Mouse (Mus musculus) E14TG2a.4 (cell line): ENCODE measurements at regions not wholly inside any gene's neighbourhood (a gene's known extent, or its start where the extent isn't known, plus 50 kb on each side); places are given as distances from the start of the nearest gene placed in this dataset.

ENCODE experiments used
- CTCF ChIP-seq: conservative IDR thresholded peaks from 2 replicates; pipeline ENCODE4 v1.5.1; 2014; ENCODE audit warnings: low read length
- NANOG ChIP-seq: IDR thresholded peaks from 2 replicates; pipeline ENCODE4 v1.6.1; 2014; ENCODE audit warnings: borderline replicate concordance, low read length, mixed read lengths
- POU5F1 ChIP-seq: IDR thresholded peaks from 2 replicates; pipeline ENCODE4 v1.6.1; 2014; ENCODE audit warnings: low read length, borderline replicate concordance

DNA sequence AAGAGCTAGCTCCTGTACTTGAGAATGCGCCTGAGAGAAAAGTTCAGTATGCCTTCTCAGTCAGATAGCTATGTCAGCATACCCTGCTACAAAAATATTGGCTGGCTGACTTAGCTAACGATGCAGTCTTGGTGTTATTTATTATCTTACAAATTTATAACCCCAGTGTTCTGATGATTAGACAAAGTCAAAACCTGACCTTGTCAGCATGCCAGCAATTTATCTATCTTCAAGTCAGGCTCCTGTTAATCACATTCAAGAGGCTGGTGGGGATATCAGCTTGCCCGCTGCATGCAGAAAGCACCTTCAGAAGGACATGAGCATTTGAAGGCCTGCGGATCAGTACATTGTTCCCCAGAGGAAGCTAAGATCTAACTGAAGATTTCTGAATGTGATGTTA, 146.0 kb upstream of the Plxnc1 start:
- TF ChIP-seq CTCF (no peak), POU5F1 (no peak), NANOG (no peak)
